Mouse (Mus musculus) intestine, postnatal 0 days (tissue): Measurements from ENCODE around the gene Slc25a19. TPM values are rescaled to one million over a fixed set of nuclear protein-coding genes. Genes with fewer than 3 reads are reported as not detected.

ENCODE experiments used
- ATAC-seq: fragments of 200-750 bp; cut with Nextera tagmentation; 2 replicates; pipeline ENCODE4 v1.8.0; 2017; ENCODE audit warnings: mild to moderate bottlenecking, moderate TSS enrichment, moderate library complexity
- H3K27ac ChIP-seq: fragments of 300-500 bp; sonication (generic); 2 replicates; pipeline ENCODE4 v1.5.1; 2014; ENCODE audit warnings: mild to moderate bottlenecking, low read depth, low read length, moderate library complexity
- H3K27me3 ChIP-seq: fragments of 300-500 bp; sonication (generic); replicated peaks from 2 replicates; pipeline ENCODE4 v1.6.1; 2014; ENCODE audit warnings: low read length, mixed read lengths; ENCODE audit not compliant: control insufficient read depth, insufficient read depth
- H3K36me3 ChIP-seq: fragments of 300-500 bp; sonication (generic); 2 replicates; pipeline ENCODE4 v1.6.1; 2014; ENCODE audit warnings: mild to moderate bottlenecking, moderate library complexity; ENCODE audit not compliant: control insufficient read depth, insufficient read depth
- H3K4me1 ChIP-seq: fragments of 300-500 bp; sonication (generic); replicated peaks from 2 replicates; pipeline ENCODE4 v1.6.1; 2014; ENCODE audit warnings: antibody characterized with exemption, low read length, mixed read lengths; ENCODE audit not compliant: control insufficient read depth, insufficient read depth
- H3K4me2 ChIP-seq: fragments of 300-500 bp; sonication (generic); replicated peaks from 2 replicates; pipeline ENCODE4 v1.6.1; 2014; ENCODE audit warnings: low read depth, mild to moderate bottlenecking, moderate library complexity
- H3K4me3 ChIP-seq: fragments of 300-500 bp; sonication (generic); 2 replicates; pipeline ENCODE4 v1.5.1; 2014; ENCODE audit warnings: low read depth, low read length
- H3K9ac ChIP-seq: fragments of 300-500 bp; sonication (generic); 2 replicates; pipeline ENCODE4 v1.6.1; 2014; ENCODE audit warnings: mild to moderate bottlenecking, low read depth, low read length
- H3K9me3 ChIP-seq: fragments of 300-500 bp; sonication (generic); 2 replicates; pipeline ENCODE4 v1.6.1; 2016; ENCODE audit warnings: mixed run types; ENCODE audit not compliant: control insufficient read depth
- CTCF ChIP-seq: sonication (generic); IDR thresholded peaks from 2 replicates; pipeline ENCODE4 v1.5.1; 2016; ENCODE audit warnings: low read depth, mild to moderate bottlenecking, control low read depth, antibody characterized with exemption, moderate library complexity
- WGBS: fragments of 180-500 bp; shearing (Covaris S2); extraction: QIAGEN DNeasy Blood & Tissue Kit; methylation state at CpG from one replicate; pipeline ENCODE4 v1.1.7; 2014; 5-methylcytosine and 5-hydroxymethylcytosine counted together
- polyA plus RNA-seq: library from polyadenylated mRNA; unstranded; fragments of >200 nt; fragmentation: Nextera tagmentation; extraction: Ambion mirVana; gene quantifications from 2 replicates; pipeline ENCODE4 v1.2.1, GENCODE M21; 2015

Gene Slc25a19
- polyA plus RNA-seq, 1 experiment from 2014 or later, result 19.1 TPM

GRCm38 (mm10) chr11:115612410-115613137, 15.5 kb downstream of the Slc25a19 start, which contains the start of gene Mif4gd:
Mif4gd (minus strand) TSS chr11:115612969.
- Histone ChIP-seq H3K36me3 (peaks cover 36% of the 10 kb centered on the region), H3K27ac (peak within 1 kb of the TSS; percentile 98), H3K4me1 (no peaks in the 10 kb centered on the region), H3K27me3 (no peaks in the 10 kb centered on the region), H3K9ac (peak within 1 kb of the TSS; percentile 76), H3K9me3 (no peaks in the 10 kb centered on the region), H3K4me3 (peak within 1 kb of the TSS; percentile 58), H3K4me2 (peak within 1 kb of the TSS; percentile 83)
- TF ChIP-seq CTCF, result peak; percentile 74
- WGBS, result under 1% methylated on average over 78 of the region's 80 CpGs
- peak; percentile 84 for ATAC-seq

DNA sequence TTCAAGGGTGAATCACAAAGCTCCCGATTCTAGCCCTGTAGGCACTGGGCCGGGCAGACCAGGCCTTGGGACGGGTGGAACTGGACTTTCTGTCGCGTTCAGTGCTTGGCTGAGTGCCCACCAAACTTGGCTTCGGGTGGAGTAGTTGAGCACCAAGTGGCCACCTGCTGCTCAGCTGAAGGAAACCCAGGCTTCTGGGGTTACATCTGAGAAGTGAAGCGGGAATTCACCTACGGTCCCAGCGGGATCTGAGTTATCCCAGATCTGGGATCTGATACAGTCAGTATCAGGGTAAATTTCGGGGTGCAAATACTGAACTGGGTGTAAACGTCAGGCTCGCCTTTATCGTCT, 16.1 kb downstream of the Slc25a19 start:
- Histone ChIP-seq H3K27ac (peak overlapping the region; percentile 98), H3K9me3 (no peaks in the 10 kb centered on the region), H3K4me2 (peak overlapping the region; percentile 83), H3K36me3 (peaks cover 36% of the 10 kb centered on the region), H3K4me3 (peak overlapping the region; percentile 58), H3K27me3 (no peaks in the 10 kb centered on the region), H3K9ac (peak overlapping the region; percentile 76), H3K4me1 (no peaks in the 10 kb centered on the region)
- ATAC-seq, result peak; percentile 23; the same call in 1 of the 2 replicates
- peak; percentile 23; the same call in 1 of the 2 replicates for TF ChIP-seq CTCF
- WGBS, result under 1% methylated on average over 13 of the region's 13 CpGs

GRCm38 (mm10) chr11:115611173-115611572, 16.9 kb downstream of the Slc25a19 start:
- TF ChIP-seq CTCF, result no peak
- Histone ChIP-seq H3K27ac (no peak overlapping the region), H3K9me3 (no peaks in the 10 kb centered on the region), H3K4me2 (peak overlapping the region; percentile 83; the same call in 1 of the 2 replicates), H3K27me3 (no peaks in the 10 kb centered on the region), H3K9ac (no peak overlapping the region), H3K36me3 (peaks cover 41% of the 10 kb centered on the region), H3K4me1 (no peaks in the 10 kb centered on the region), H3K4me3 (no peak overlapping the region)
- ATAC-seq, result no peak
- WGBS, result 70% methylated on average over 6 of the region's 6 CpGs

DNA sequence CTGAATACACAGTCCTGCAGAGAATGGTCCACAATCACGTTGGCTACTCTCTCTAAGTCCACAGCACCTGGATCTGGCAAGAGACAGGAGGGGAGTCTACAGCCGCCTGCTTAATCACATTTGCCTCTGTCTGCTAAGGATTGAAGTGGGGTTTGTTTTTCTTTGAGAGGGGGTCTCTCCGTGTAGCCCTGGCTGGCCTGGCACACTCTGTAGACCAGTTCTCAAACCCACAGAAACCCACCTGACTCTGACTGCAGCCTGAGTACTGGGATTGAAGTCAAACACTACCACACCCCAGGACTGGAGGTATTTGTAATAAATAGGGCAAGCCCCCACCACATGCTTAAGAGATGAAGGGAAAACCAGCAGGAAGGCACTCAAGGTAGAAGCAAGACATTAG, 18.5 kb downstream of the Slc25a19 start:
- Histone ChIP-seq H3K4me1 (no peaks in the 10 kb centered on the region), H3K9me3 (no peaks in the 10 kb centered on the region), H3K27ac (no peak overlapping the region), H3K9ac (no peak overlapping the region), H3K36me3 (peaks cover 45% of the 10 kb centered on the region), H3K4me3 (no peak overlapping the region), H3K4me2 (no peak overlapping the region), H3K27me3 (no peaks in the 10 kb centered on the region)
- ATAC-seq, result no peak
- no peak for TF ChIP-seq CTCF
- 68% methylated on average over 3 of the region's 3 CpGs for WGBS

DNA sequence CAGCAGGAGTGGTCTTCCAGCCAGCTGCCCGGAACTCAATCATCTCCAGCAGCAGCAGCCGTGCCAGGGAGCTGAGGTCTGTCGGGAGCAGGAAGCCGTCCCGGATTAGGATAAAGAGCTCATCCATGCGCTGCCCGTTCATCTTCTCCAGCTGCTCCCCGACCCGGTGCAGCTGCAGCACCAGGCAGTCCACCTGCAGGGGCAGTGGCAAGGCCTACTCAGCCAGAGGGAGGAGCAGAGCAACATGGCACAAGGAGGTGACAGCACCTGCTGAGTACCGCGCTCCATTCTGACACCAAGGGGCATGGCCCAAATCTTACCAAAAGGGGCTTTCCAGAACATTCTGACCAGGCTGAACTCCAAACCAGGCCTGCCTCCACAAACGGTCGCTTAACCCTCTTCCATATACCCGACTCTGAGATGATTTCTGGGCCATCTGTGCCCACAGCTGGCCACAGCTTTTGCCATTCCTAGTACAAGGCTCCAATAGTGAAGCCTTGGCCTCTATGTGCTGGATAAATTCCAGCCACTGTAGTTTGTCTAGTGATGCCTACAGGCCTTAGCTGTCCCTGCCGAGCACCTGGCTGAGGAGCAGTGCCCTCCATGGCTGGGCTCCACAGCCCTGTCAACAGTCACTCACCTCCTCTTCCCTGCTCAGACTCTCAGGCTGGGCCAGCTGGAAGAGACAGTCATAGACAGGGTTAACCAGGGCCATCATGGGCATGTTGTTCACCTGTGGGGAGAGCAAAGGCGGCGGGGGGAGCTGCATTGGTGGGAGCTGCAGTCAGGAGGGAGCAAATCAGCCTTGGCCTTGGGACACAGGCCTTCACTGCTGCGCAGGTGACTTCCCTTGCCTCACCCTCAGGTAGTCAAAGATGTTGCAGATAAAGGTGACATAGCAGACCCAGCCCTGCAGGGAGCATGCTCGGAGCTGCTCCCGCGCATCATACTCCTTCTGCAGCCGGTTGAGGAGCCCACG, 19.4 kb downstream of the Slc25a19 start:
- no peak for ATAC-seq
- Histone ChIP-seq H3K4me1 (no peaks in the 10 kb centered on the region), H3K9ac (no peak overlapping the region), H3K27ac (no peak overlapping the region), H3K4me3 (no peak overlapping the region), H3K4me2 (no peak overlapping the region), H3K9me3 (no peaks in the 10 kb centered on the region), H3K36me3 (peaks cover 41% of the 10 kb centered on the region), H3K27me3 (no peaks in the 10 kb centered on the region)
- no peak for TF ChIP-seq CTCF
- 74% methylated on average over 23 of the region's 23 CpGs for WGBS

- H3K4me3 ChIP-seq, result no peak overlapping the region
- H3K9ac ChIP-seq, result no peak overlapping the region
- WGBS, result 94% methylated on average over 18 of the region's 18 CpGs
- no peak for ATAC-seq
- H3K4me2 ChIP-seq, result no peak overlapping the region
- no peak for TF ChIP-seq CTCF
- no peak overlapping the region for H3K27ac ChIP-seq
- no peaks in the 10 kb centered on the region for H3K4me1 ChIP-seq
- no peaks in the 10 kb centered on the region for H3K9me3 ChIP-seq
- H3K27me3 ChIP-seq, result no peaks in the 10 kb centered on the region
- H3K36me3 ChIP-seq, result peaks cover 41% of the 10 kb centered on the region
Observed at GRCm38 (mm10) chr11:115606733-115607132, 21.4 kb downstream of the Slc25a19 start.
